Mouse (Mus musculus) stomach, embryonic 14.5 days (tissue): ENCODE data around the gene Higd1c. TPM values are rescaled to one million over a fixed set of nuclear protein-coding genes. Genes with fewer than 3 reads are reported as not detected.
A peak's percentile ranks its signal among the peaks of the same experiment; 100 is the strongest.

Source experiments
- ATAC-seq: fragments of 200-750 bp; cut with Nextera tagmentation; 2 replicates; pipeline ENCODE4 v1.8.0; 2017; ENCODE audit warnings: low read depth, moderate TSS enrichment; ENCODE audit not compliant: insufficient number of reproducible peaks, insufficient read depth, low FRiP score
- H3K27ac ChIP-seq: fragments of 300-500 bp; sonication (generic); 2 replicates; pipeline ENCODE4 v1.5.1; 2014; ENCODE audit warnings: mild to moderate bottlenecking, low read length, moderate library complexity, mixed read lengths
- H3K27me3 ChIP-seq: fragments of 300-500 bp; sonication (generic); 2 replicates; pipeline ENCODE4 v1.6.1; 2014; ENCODE audit warnings: low read length, control low read depth, mixed read lengths; ENCODE audit not compliant: control insufficient read depth, insufficient read depth
- H3K36me3 ChIP-seq: fragments of 300-500 bp; sonication (generic); 2 replicates; pipeline ENCODE4 v1.6.1; 2014; ENCODE audit warnings: mild to moderate bottlenecking, control low read depth, low read length, moderate library complexity, mixed read lengths; ENCODE audit not compliant: control insufficient read depth, insufficient read depth
- H3K4me1 ChIP-seq: fragments of 300-500 bp; sonication (generic); 2 replicates; pipeline ENCODE4 v1.6.1; 2014; ENCODE audit warnings: low read length, control low read depth, mixed read lengths; ENCODE audit not compliant: control insufficient read depth, insufficient read depth
- H3K4me2 ChIP-seq: fragments of 300-500 bp; sonication (generic); replicated peaks from 2 replicates; pipeline ENCODE4 v1.6.1; 2014; ENCODE audit warnings: low read depth, low read length, control low read depth
- H3K4me3 ChIP-seq: fragments of 300-500 bp; sonication (generic); 2 replicates; pipeline ENCODE4 v1.5.1; 2014; ENCODE audit warnings: low read depth, low read length, control low read depth
- H3K9ac ChIP-seq: fragments of 300-500 bp; sonication (generic); replicated peaks from 2 replicates; pipeline ENCODE4 v1.6.1; 2014; ENCODE audit warnings: low read depth, mild to moderate bottlenecking, control low read depth, low read length, moderate library complexity, mixed read lengths
- H3K9me3 ChIP-seq: fragments of 300-500 bp; sonication (generic); 2 replicates; pipeline ENCODE4 v1.6.1; 2016; ENCODE audit warnings: low read depth, low read length, control low read depth; ENCODE audit not compliant: control insufficient read depth
- WGBS: fragments of 180-500 bp; shearing (Covaris S2); extraction: QIAGEN DNeasy Blood & Tissue Kit; methylation state at CpG from one replicate; pipeline ENCODE4 v1.1.7; 2014; 5-methylcytosine and 5-hydroxymethylcytosine counted together
- polyA plus RNA-seq: library from polyadenylated mRNA; unstranded; fragments of >200 nt; fragmentation: Nextera tagmentation; extraction: Ambion mirVana; gene quantifications from 2 replicates; pipeline ENCODE4 v1.2.1, GENCODE M21; 2014

Gene Higd1c
- polyA plus RNA-seq, 1 experiment from 2014 or later = not detected

DNA sequence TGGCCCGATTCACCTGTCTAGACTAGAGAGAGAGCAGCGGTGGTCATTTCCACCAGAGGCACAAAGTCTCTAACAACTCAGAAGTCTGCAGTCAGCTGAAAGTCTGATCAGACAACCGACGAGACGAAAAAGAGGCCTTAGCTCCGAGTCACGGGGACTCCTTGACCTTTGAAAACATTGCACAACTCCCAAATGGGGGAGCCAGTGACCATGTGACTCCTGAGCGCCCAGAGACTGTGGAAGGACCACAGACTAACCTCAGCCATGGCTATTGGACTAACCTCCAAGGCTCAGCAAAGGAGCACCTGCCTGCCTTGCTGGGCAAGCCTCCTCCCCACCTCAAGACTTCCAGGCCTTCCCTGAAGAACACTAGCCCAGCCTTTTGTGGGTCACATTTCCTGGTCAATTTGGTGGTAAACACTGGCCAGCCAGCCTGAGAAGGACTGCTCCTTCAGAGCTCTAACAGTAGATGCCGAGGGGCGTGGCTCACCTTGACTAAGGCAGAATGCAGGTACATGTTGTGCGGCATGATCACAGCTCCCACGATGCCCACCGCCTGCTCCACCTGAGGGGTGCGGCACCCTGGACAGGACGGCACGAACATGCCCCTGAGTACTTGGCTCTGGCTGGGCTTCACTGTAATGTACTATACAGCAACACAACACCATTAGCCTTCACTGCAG lies 39.1 kb downstream of the Higd1c start:
- Histone ChIP-seq H3K36me3 (peaks cover 46% of the 10 kb centered on the region), H3K4me1 (no peaks in the 10 kb centered on the region), H3K27me3 (no peaks in the 10 kb centered on the region), H3K27ac (no peak overlapping the region), H3K9me3 (no peaks in the 10 kb centered on the region), H3K9ac (no peak overlapping the region), H3K4me3 (no peak overlapping the region), H3K4me2 (no peak overlapping the region)
- ATAC-seq = no peak
- 88% methylated on average over 16 of the region's 16 CpGs for WGBS

DNA sequence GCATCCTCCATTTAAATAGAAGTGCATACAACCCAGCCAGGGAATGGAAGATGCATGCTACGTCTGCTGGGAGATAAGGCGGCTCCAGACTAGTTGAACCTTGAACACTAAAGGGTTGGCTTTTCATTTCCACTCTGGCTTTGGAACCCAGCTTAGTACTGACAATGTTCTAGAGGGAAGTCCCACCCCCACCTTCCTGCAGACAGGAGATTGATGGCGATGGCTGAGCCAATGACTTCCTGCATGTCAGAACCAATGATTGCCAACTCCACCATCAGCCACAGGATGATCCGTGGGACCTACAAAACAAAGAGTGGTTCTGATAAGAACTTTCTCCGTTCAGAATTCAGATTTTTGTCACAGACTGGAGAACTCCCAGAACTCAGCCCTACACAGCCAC lies 41.7 kb downstream of the Higd1c start:
- Histone ChIP-seq H3K36me3 (peaks cover 31% of the 10 kb centered on the region), H3K9ac (no peak overlapping the region), H3K9me3 (no peaks in the 10 kb centered on the region), H3K4me3 (no peak overlapping the region), H3K27me3 (no peaks in the 10 kb centered on the region), H3K27ac (no peak overlapping the region), H3K4me1 (no peaks in the 10 kb centered on the region), H3K4me2 (no peak overlapping the region)
- 73% methylated on average over 5 of the region's 5 CpGs for WGBS
- ATAC-seq = no peak

GRCm38 (mm10) chr15:100410918-100411672 lies 46.8 kb downstream of the Higd1c start:
- no peak overlapping the region for H3K4me2 ChIP-seq
- no peak overlapping the region for H3K9ac ChIP-seq
- WGBS = 53% methylated on average over 14 of the region's 14 CpGs
- no peaks in the 10 kb centered on the region for H3K4me1 ChIP-seq
- ATAC-seq = 0 out of 2 replicates have a peak, but pooled peaks have one; percentile 33
- peaks cover 8% of the 10 kb centered on the region; the same call in 1 of the 2 replicates for H3K36me3 ChIP-seq
- H3K9me3 ChIP-seq = no peaks in the 10 kb centered on the region
- no peak overlapping the region for H3K27ac ChIP-seq
- no peak overlapping the region for H3K4me3 ChIP-seq
- H3K27me3 ChIP-seq = no peaks in the 10 kb centered on the region

DNA sequence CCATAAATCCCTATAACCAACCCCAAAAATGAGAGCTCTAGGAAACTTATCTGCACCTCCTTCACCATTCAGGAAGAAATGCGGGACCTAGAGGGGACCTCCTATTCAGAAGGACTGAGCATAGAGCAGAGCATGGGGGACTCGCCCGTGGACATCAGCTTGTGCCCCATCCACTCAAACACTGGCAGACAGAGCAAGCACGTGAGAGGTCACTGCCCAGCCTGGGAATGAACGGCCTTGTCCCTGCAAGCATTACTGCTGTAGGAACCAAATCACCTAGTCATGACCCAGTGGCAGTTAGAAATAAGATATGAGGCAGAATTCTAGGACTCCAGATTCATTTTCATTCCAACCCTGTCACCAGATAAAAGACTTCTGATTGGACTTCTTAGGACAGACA lies 47.4 kb downstream of the Higd1c start:
- no peak overlapping the region for H3K4me2 ChIP-seq
- ATAC-seq = no peak
- H3K9ac ChIP-seq = no peak overlapping the region
- 88% methylated on average over 5 of the region's 5 CpGs for WGBS
- H3K27me3 ChIP-seq = no peaks in the 10 kb centered on the region
- no peak overlapping the region for H3K4me3 ChIP-seq
- H3K27ac ChIP-seq = no peak overlapping the region
- H3K4me1 ChIP-seq = no peaks in the 10 kb centered on the region
- H3K36me3 ChIP-seq = peaks cover 8% of the 10 kb centered on the region; the same call in 1 of the 2 replicates
- H3K9me3 ChIP-seq = no peaks in the 10 kb centered on the region

GRCm38 (mm10) chr15:100413306-100413705 lies 49.0 kb downstream of the Higd1c start:
- no peaks in the 10 kb centered on the region for H3K27me3 ChIP-seq
- no peak for ATAC-seq
- no peak overlapping the region for H3K4me3 ChIP-seq
- 77% methylated on average over 4 of the region's 5 CpGs for WGBS
- no peak overlapping the region for H3K4me2 ChIP-seq
- H3K36me3 ChIP-seq = 0 out of 2 replicates have a peak, but pooled peaks cover 4% of the 10 kb centered on the region
- no peaks in the 10 kb centered on the region for H3K9me3 ChIP-seq
- no peak overlapping the region for H3K9ac ChIP-seq
- H3K27ac ChIP-seq = no peak overlapping the region
- no peaks in the 10 kb centered on the region for H3K4me1 ChIP-seq

DNA sequence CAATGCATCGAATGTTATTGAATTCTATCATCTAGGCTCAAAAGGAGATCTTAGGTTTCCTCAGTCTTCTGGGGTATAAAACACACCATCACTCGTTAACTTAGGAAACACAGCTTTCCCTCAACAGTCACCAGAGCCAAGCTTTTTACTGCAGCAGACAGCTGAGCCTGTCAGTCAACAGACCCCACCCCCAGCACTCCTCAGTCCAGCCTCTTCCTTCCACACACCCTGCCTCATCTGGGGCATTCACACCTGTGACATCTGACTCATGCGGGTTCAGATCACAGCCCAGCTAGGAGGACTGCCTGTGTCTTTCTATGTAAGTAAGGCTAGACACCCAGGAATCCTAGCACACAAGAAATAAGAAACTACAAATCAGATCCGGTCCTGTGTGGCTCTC lies 49.7 kb downstream of the Higd1c start:
- no peak overlapping the region for H3K27ac ChIP-seq
- H3K4me3 ChIP-seq = no peak overlapping the region
- 60% methylated on average over 4 of the region's 4 CpGs for WGBS
- no peak for ATAC-seq
- no peak overlapping the region for H3K9ac ChIP-seq
- no peak overlapping the region for H3K4me2 ChIP-seq
- H3K9me3 ChIP-seq = no peaks in the 10 kb centered on the region
- H3K27me3 ChIP-seq = no peaks in the 10 kb centered on the region
- H3K4me1 ChIP-seq = no peaks in the 10 kb centered on the region
- 0 out of 2 replicates have a peak, but pooled peaks cover 3% of the 10 kb centered on the region for H3K36me3 ChIP-seq

DNA sequence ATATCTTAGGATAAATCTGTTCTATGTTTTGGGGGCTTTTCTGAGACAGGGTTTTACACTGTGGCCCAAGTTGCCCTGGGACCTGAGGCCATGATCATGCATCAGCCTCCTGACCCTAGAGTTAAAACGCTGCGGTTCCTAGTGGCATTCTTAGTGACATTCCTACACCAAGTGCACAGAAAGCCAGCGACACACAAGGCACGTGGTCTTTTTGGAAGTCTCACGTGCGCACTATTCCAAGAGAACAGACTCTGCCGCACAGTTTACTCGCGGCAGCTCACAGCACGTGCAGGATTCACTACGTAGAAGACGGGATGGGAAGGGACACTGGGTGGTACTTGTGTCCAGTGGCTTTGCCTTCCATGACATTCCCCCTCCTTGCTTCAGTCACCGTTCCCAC lies 50.6 kb downstream of the Higd1c start:
- H3K9ac ChIP-seq = no peak overlapping the region
- no peaks in the 10 kb centered on the region for H3K9me3 ChIP-seq
- no peak overlapping the region for H3K4me3 ChIP-seq
- WGBS = 93% methylated on average over 13 of the region's 13 CpGs
- H3K27me3 ChIP-seq = no peaks in the 10 kb centered on the region
- no peaks in the 10 kb centered on the region for H3K4me1 ChIP-seq
- no peak for ATAC-seq
- no peaks in the 10 kb centered on the region for H3K36me3 ChIP-seq
- no peak overlapping the region for H3K27ac ChIP-seq
- H3K4me2 ChIP-seq = no peak overlapping the region

DNA sequence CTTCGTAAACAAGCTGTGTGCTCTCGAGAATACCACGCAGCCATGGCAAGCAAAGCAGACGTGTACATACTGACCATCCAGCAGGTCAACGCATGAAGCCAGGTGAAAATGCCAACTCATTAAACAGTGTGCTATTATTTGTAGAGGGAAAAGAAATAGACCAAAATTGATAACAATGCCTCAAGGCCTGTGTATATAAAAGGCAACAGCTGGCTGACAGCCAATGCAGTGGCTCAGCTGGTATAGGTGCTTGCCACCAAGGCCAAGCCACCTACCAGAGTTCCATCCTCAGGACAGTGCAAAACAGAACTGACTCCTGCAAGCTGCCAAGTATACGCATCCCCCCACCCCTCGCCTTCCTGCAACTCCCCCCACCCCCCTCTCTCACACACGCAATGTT lies 51.3 kb downstream of the Higd1c start:
- Histone ChIP-seq H3K9me3 (no peaks in the 10 kb centered on the region), H3K4me2 (no peak overlapping the region), H3K27me3 (no peaks in the 10 kb centered on the region), H3K27ac (no peak overlapping the region), H3K36me3 (no peaks in the 10 kb centered on the region), H3K9ac (no peak overlapping the region), H3K4me1 (no peaks in the 10 kb centered on the region), H3K4me3 (no peak overlapping the region)
- ATAC-seq = no peak
- 80% methylated on average over 8 of the region's 8 CpGs for WGBS
